Mouse (Mus musculus): Measurements from ENCODE around the gene Scn8a.

- TF ChIP-seq CTCF (conservative IDR thresholded peaks at IDR 0.05; ENCODE audit: low read length): no peak
- TF ChIP-seq NANOG (IDR thresholded peaks at IDR 0.05; ENCODE audit: borderline replicate concordance, low read length): no peak
- no peak for TF ChIP-seq POU5F1 (IDR thresholded peaks at IDR 0.05; ENCODE audit: borderline replicate concordance, low read length)
These were observed 91.3 kb downstream of the Scn8a start for GRCm38 (mm10) chr15:100960958-100961357.
